Mouse (Mus musculus) MEL (cell line): Measurements from ENCODE around the gene Ccdc40.

Experiments used
- CTCF ChIP-seq, 3 experiments: IDR thresholded peaks in 2 of 3; conservative IDR thresholded peaks in 1 of 3; 2 replicates each; pipeline ENCODE4 v1.5.1; 2011 to 2012; ENCODE audit warnings: low read length in 3 of 3, low read depth in 2 of 3, mild to moderate bottlenecking in 2 of 3, improper control_type of control experiment in 1 of 3, inconsistent platforms in 1 of 3, mixed read lengths in 1 of 3, moderate library complexity in 1 of 3; ENCODE audit not compliant: control insufficient read depth in 1 of 3, insufficient read depth in 1 of 3, poor library complexity in 1 of 3, severe bottlenecking in 1 of 3
- EP300 ChIP-seq, 2 experiments: IDR thresholded peaks; 2 replicates each; pipeline ENCODE4 v1.6.1; 2011; ENCODE audit warnings: improper control_type of control experiment in 2 of 2, low read length in 2 of 2, low read depth in 1 of 2, mild to moderate bottlenecking in 1 of 2
- GABPA ChIP-seq: IDR thresholded peaks from 2 replicates; pipeline ENCODE4 v1.6.1; 2012; ENCODE audit warnings: low read depth, mild to moderate bottlenecking, inconsistent platforms, low read length, improper control_type of control experiment, moderate library complexity
- KAT2A ChIP-seq: conservative IDR thresholded peaks from 2 replicates; pipeline ENCODE4 v1.6.1; 2012; ENCODE audit warnings: low read depth, low read length, improper control_type of control experiment, inconsistent platforms
- MAFK ChIP-seq: IDR thresholded peaks from 2 replicates; pipeline ENCODE4 v1.6.1; 2011; ENCODE audit warnings: low read depth, mild to moderate bottlenecking, low read length, improper control_type of control experiment, borderline replicate concordance
- MAX ChIP-seq: IDR thresholded peaks from 2 replicates; pipeline ENCODE4 v1.6.1; 2011; ENCODE audit warnings: low read length, improper control_type of control experiment
- MXI1 ChIP-seq: IDR thresholded peaks from 2 replicates; pipeline ENCODE4 v1.6.1; 2011; ENCODE audit warnings: mild to moderate bottlenecking, low read depth, low read length, improper control_type of control experiment
- NELFE ChIP-seq: IDR thresholded peaks from 2 replicates; pipeline ENCODE4 v1.6.1; 2011; ENCODE audit warnings: low read depth, low read length, improper control_type of control experiment
- NRF1 ChIP-seq: IDR thresholded peaks from 2 replicates; pipeline ENCODE4 v1.6.1; 2014; ENCODE audit warnings: low read depth, mild to moderate bottlenecking, inconsistent platforms, low read length, improper control_type of control experiment, moderate library complexity; ENCODE audit not compliant: poor library complexity, insufficient read depth, severe bottlenecking
- RCOR1 ChIP-seq: IDR thresholded peaks from 2 replicates; pipeline ENCODE4 v1.6.1; 2012; ENCODE audit warnings: low read depth, mild to moderate bottlenecking, inconsistent platforms, low read length, improper control_type of control experiment
- TAL1 ChIP-seq: IDR thresholded peaks from 2 replicates; pipeline ENCODE4 v1.6.1; 2012; ENCODE audit warnings: mild to moderate bottlenecking, inconsistent platforms, low read length, moderate library complexity, mixed read lengths
- ZMIZ1 ChIP-seq: IDR thresholded peaks from 2 replicates; pipeline ENCODE4 v1.6.1; 2012; ENCODE audit warnings: low read depth, mild to moderate bottlenecking, inconsistent platforms, low read length, improper control_type of control experiment, moderate library complexity
- ZNF384 ChIP-seq: IDR thresholded peaks from 2 replicates; pipeline ENCODE4 v1.6.1; 2012; ENCODE audit warnings: low read depth, mild to moderate bottlenecking, inconsistent platforms, low read length, improper control_type of control experiment

- TF ChIP-seq CTCF (IDR thresholded peaks at IDR 0.05 in 2 of 3, conservative IDR thresholded peaks at IDR 0.05 in 1 of 3; ENCODE audit: control insufficient read depth in 1 of 3, insufficient read depth in 1 of 3, low read depth in 2 of 3, low read length in 3 of 3, poor library complexity in 1 of 3, severe bottlenecking in 1 of 3) (no peak), KAT2A (no peak), MAX (no peak), RCOR1 (no peak), NELFE (no peak), MAFK (no peak), EP300 (IDR thresholded peaks at IDR 0.05; ENCODE audit: low read depth in 1 of 2, low read length in 2 of 2) (no peak), GABPA (no peak), ZMIZ1 (no peak), MXI1 (no peak), ZNF384 (no peak), NRF1 (no peak), TAL1 (no peak)
Measured at GRCm38 (mm10) chr11:119183684-119184310, 44.6 kb upstream of the Ccdc40 start.
